8 mouse cellular contexts compared by ENCODE assay signal in genomic region chr2:178023011-178023611, GRCm38 (mm10). TPM values are rescaled to one million over a fixed set of nuclear protein-coding genes. Genes with fewer than 3 reads are reported as not detected.
DNase-seq lines count a peak whose midpoint lies in the region; ATAC-seq and TF ChIP-seq lines count a peak whose summit lies in the region.
"Not testable (repeated sequence)": the region's sequence is repeated elsewhere in the genome, so short reads cannot be mapped to it uniquely, and the experiment has no call there.

Gene Zfp971 (plus strand): TSS chr2:178023284.

- peak; percentile 61 for DNase-seq in 3T3-L1 (ENCODE audit: low read depth, low spot score)
- DNase-seq in forebrain, embryonic 11.5 days (ENCODE audit: low spot score) = peak; percentile 67
- peak; percentile 49 for DNase-seq in kidney, postnatal 10 days
- DNase-seq in liver, adult 2 months (ENCODE audit: extremely low read depth, low read depth, low spot score) = peak; percentile 60
- peak; percentile 9 for DNase-seq in midbrain, postnatal 0 days (ENCODE audit: low spot score)
- peak; percentile 26 to 33 for DNase-seq in spleen, postnatal 10 days (ENCODE audit: low spot score in 2 of 2)

- H3K79me2 ChIP-seq in liver, adult 2 months (ENCODE audit: control insufficient read depth, insufficient read depth, low read length) = not testable (repeated sequence)

- H3K4me2 ChIP-seq in forebrain, embryonic 11.5 days (ENCODE audit: low read depth, low read length, severe bottlenecking) = peak within 1 kb of the TSS; percentile 51
- peak within 1 kb of the TSS; percentile 60 for H3K4me2 ChIP-seq in heart, embryonic 15.5 days
- peak within 1 kb of the TSS; percentile 45 for H3K4me2 ChIP-seq in midbrain, postnatal 0 days (ENCODE audit: low read depth, low read length, poor library complexity, severe bottlenecking)

- WGBS in forebrain, embryonic 11.5 days = 1% methylated on average over 13 of the region's 15 CpGs
- WGBS in heart, embryonic 15.5 days = 2% methylated on average over 15 of the region's 15 CpGs
- WGBS in liver, adult 2 months = under 1% methylated on average over 15 of the region's 15 CpGs
- WGBS in midbrain, postnatal 0 days = under 1% methylated on average over 14 of the region's 15 CpGs

- TF ChIP-seq POLR2A in bone marrow macrophage, adult 2 months (IDR thresholded peaks at IDR 0.05; ENCODE audit: borderline replicate concordance, low read depth, low read length); liver, adult 2 months (IDR thresholded peaks at IDR 0.05; ENCODE audit: extremely low read depth, insufficient read depth, low read length): not testable (repeated sequence)

- peak within 1 kb of the TSS; percentile 36; the same call in 1 of the 2 replicates for H3K27ac ChIP-seq in bone marrow macrophage, adult 2 months (ENCODE audit: insufficient read depth, low read depth, low read length)
- H3K27ac ChIP-seq in forebrain, embryonic 11.5 days (ENCODE audit: low read depth, low read length); midbrain, postnatal 0 days (ENCODE audit: low read depth, low read length): not testable (repeated sequence)
- H3K27ac ChIP-seq in heart, embryonic 15.5 days = peak within 1 kb of the TSS; percentile 61; the same call in 1 of the 2 replicates
- peak within 1 kb of the TSS; percentile 54 for H3K27ac ChIP-seq in liver, adult 2 months (replicated peaks; ENCODE audit: insufficient read depth, low read depth, low read length)

- H3K27me3 ChIP-seq in forebrain, embryonic 11.5 days (ENCODE audit: control insufficient read depth, insufficient read depth, low read length); heart, embryonic 15.5 days; liver, adult 2 months (ENCODE audit: control insufficient read depth, insufficient read depth, low read length); midbrain, postnatal 0 days (ENCODE audit: insufficient read depth, low read length): not testable (repeated sequence)

- peak within 1 kb of the TSS; percentile 94 for H3K4me3 ChIP-seq in bone marrow macrophage, adult 2 months (ENCODE audit: insufficient read depth, low read length)
- peak within 1 kb of the TSS; percentile 56 for H3K4me3 ChIP-seq in forebrain, embryonic 11.5 days (ENCODE audit: low read depth, low read length)
- H3K4me3 ChIP-seq in heart, embryonic 15.5 days = peak within 1 kb of the TSS; percentile 70
- peak within 1 kb of the TSS; percentile 61 for H3K4me3 ChIP-seq in liver, adult 2 months (ENCODE audit: insufficient read depth, low read depth, low read length)
- H3K4me3 ChIP-seq in midbrain, postnatal 0 days (ENCODE audit: low read depth, low read length) = peak within 1 kb of the TSS; percentile 45

- not testable (repeated sequence) for ATAC-seq in forebrain, embryonic 11.5 days (replicated peaks; ENCODE audit: low FRiP score); heart, embryonic 15.5 days (replicated peaks; ENCODE audit: insufficient number of reproducible peaks, insufficient read depth, low FRiP score, low read depth); midbrain, postnatal 0 days (ENCODE audit: low FRiP score)

- not testable (repeated sequence) for TF ChIP-seq CTCF in bone marrow macrophage, adult 2 months (IDR thresholded peaks at IDR 0.05; ENCODE audit: low read depth, low read length); liver, adult 2 months (IDR thresholded peaks at IDR 0.05; ENCODE audit: low read depth, low read length); midbrain, postnatal 0 days (IDR thresholded peaks at IDR 0.05)

- not testable (repeated sequence) for H3K9me3 ChIP-seq in forebrain, embryonic 11.5 days (ENCODE audit: control insufficient read depth, low read length); heart, embryonic 15.5 days (replicated peaks); midbrain, postnatal 0 days (ENCODE audit: low read length)

- not testable (repeated sequence) for H3K36me3 ChIP-seq in forebrain, embryonic 11.5 days (ENCODE audit: control insufficient read depth, insufficient read depth, low read length); heart, embryonic 15.5 days; liver, adult 2 months (ENCODE audit: control insufficient read depth, insufficient read depth, low read length); midbrain, postnatal 0 days (ENCODE audit: insufficient read depth, low read length)

- not testable (repeated sequence) for H3K4me1 ChIP-seq in bone marrow macrophage, adult 2 months (ENCODE audit: control insufficient read depth, insufficient read depth, low read length); forebrain, embryonic 11.5 days (replicated peaks; ENCODE audit: control insufficient read depth, insufficient read depth, low read length); heart, embryonic 15.5 days (replicated peaks); liver, adult 2 months (ENCODE audit: control insufficient read depth, insufficient read depth, low read length); midbrain, postnatal 0 days (ENCODE audit: insufficient read depth, low read length)

- H3K9ac ChIP-seq in forebrain, embryonic 11.5 days (ENCODE audit: low read length) = peak within 1 kb of the TSS; percentile 64
- H3K9ac ChIP-seq in heart, embryonic 15.5 days = peak within 1 kb of the TSS; percentile 66
- H3K9ac ChIP-seq in liver, adult 2 months (ENCODE audit: low read depth, low read length) = peak within 1 kb of the TSS; percentile 48
- H3K9ac ChIP-seq in midbrain, postnatal 0 days (replicated peaks; ENCODE audit: low read length, poor library complexity, severe bottlenecking) = peak within 1 kb of the TSS; percentile 19; the same call in 1 of the 2 replicates

RNA-seq across cellular contexts. Expression of gene Zfp971, which starts in this region (rescaled TPM):
- polyA plus RNA-seq in bone marrow macrophage, adult 2 months (2012; ENCODE audit: insufficient read depth, insufficient read length, missing spikeins) = 12.8 and 18.6 TPM in 2 replicates
- polyA plus RNA-seq in forebrain, embryonic 11.5 days (2014; fragmentation: Nextera tagmentation; extraction: Ambion mirVana) = 13.2 and 16.4 TPM in 2 replicates
- 13.8 and 14.7 TPM in 2 replicates for polyA plus RNA-seq in heart, embryonic 15.5 days (2015; fragmentation: Nextera tagmentation; extraction: Ambion mirVana)
- 15.2 and 20.0 TPM in 2 replicates for total RNA-seq in liver, adult 2 months (2014; rRNA removed)
- 1.1 TPM in 2 replicates for polyA plus RNA-seq in liver, adult 2 months (2012; rRNA removed)
- total RNA-seq in midbrain, postnatal 0 days (2014; rRNA removed) = 9.6 and 13.0 TPM in 2 replicates
- polyA plus RNA-seq in midbrain, postnatal 0 days (2015; fragmentation: Nextera tagmentation; extraction: Ambion mirVana) = 11.2 and 12.0 TPM in 2 replicates

Comparison
In these comparisons a context has a peak if more than half of its experiments do, and no peak if none do; other contexts are left out.
1. DNase-seq: peak in every context shown above with its lines; median percentile 67 in forebrain, embryonic 11.5 days; 61 in 3T3-L1; 60 in liver, adult 2 months; 49 in kidney, postnatal 10 days; 30 in spleen, postnatal 10 days; 9 in midbrain, postnatal 0 days.